Mouse (Mus musculus) liver, embryonic 13.5 days (tissue): ENCODE data around the gene Slc6a5. TPM values are rescaled to one million over a fixed set of nuclear protein-coding genes. Genes with fewer than 3 reads are reported as not detected.
A peak's percentile ranks its signal among the peaks of the same experiment; 100 is the strongest.
"Not testable (repeated sequence)": the region's sequence is repeated elsewhere in the genome, so short reads cannot be mapped to it uniquely, and the experiment has no call there.

ENCODE experiments used
- ATAC-seq: fragments of 200-750 bp; cut with Nextera tagmentation; 2 replicates; pipeline ENCODE4 v1.8.0; 2017; ENCODE audit warnings: low read depth, mild to moderate bottlenecking, moderate number of reproducible peaks, moderate library complexity
- DNase-seq: peaks from one replicate; pipeline ENCODE4 v3.0.0; 2022
- H3K27ac ChIP-seq: fragments of 300-500 bp; sonication (generic); 2 replicates; pipeline ENCODE4 v1.5.1; 2015; ENCODE audit warnings: moderate library complexity, mild to moderate bottlenecking, inconsistent platforms
- H3K27me3 ChIP-seq: fragments of 300-500 bp; sonication (generic); 2 replicates; pipeline ENCODE4 v1.6.1; 2015; ENCODE audit warnings: mild to moderate bottlenecking, inconsistent platforms
- H3K36me3 ChIP-seq: fragments of 300-500 bp; sonication (generic); 2 replicates; pipeline ENCODE4 v1.6.1; 2015; ENCODE audit warnings: mild to moderate bottlenecking, inconsistent platforms
- H3K4me1 ChIP-seq: fragments of 300-500 bp; sonication (generic); replicated peaks from 2 replicates; pipeline ENCODE4 v1.6.1; 2015; ENCODE audit warnings: inconsistent platforms
- H3K4me2 ChIP-seq: fragments of 300-500 bp; sonication (generic); 2 replicates; pipeline ENCODE4 v1.6.1; 2015; ENCODE audit warnings: inconsistent platforms, mild to moderate bottlenecking, moderate library complexity
- H3K4me3 ChIP-seq: fragments of 300-500 bp; sonication (generic); replicated peaks from 2 replicates; pipeline ENCODE4 v1.5.1; 2015; ENCODE audit warnings: mild to moderate bottlenecking, inconsistent platforms
- H3K9ac ChIP-seq: fragments of 300-500 bp; sonication (generic); 2 replicates; pipeline ENCODE4 v1.6.1; 2015; ENCODE audit warnings: mild to moderate bottlenecking, inconsistent platforms
- H3K9me3 ChIP-seq: fragments of 300-500 bp; sonication (generic); replicated peaks from 2 replicates; pipeline ENCODE4 v1.6.1; 2016; ENCODE audit warnings: inconsistent platforms
- WGBS: fragments of 180-500 bp; shearing (Covaris S2); methylation state at CpG from one replicate; pipeline ENCODE4 v1.1.7; 2015; ENCODE audit not compliant: insufficient replicate concordance; 5-methylcytosine and 5-hydroxymethylcytosine counted together
- polyA plus RNA-seq: library from polyadenylated mRNA; unstranded; fragments of >200 nt; fragmentation: Nextera tagmentation; extraction: Ambion mirVana; gene quantifications from 2 replicates; pipeline ENCODE4 v1.2.1, GENCODE M21; 2015

The Slc6a5 gene
- polyA plus RNA-seq, 1 experiment from 2014 or later = not detected

DNA sequence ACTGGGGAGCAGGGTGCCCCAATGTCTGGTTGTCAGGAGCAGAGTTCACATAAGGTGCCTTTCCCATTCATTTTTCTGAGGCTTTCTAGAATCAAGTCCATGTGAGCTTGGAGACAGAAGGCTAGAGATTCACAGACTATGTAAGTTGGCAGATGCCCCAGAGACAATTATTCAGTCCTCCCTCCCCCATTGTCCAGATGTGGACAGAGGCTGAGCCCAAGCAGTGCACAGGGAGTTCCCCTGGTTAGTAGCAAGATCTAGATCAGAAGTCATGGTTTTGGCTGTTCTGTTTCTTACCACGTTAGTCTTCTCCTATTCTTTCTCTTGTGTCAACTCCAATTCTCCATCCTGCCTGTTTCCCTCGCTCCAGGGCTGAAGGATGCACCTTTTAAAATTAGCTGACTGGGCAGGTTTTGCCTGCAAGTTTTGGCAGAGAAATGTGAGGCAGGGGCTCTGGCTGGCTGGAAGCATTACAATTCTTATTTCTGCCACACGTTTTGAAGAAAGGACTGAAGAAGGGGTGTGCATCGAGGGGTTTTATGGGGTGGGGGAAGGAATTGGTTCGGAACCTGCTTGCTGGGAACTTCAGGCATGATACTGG lies 3.9 kb downstream of the Slc6a5 start:
- no peak for ATAC-seq
- DNase-seq = no peak

DNA sequence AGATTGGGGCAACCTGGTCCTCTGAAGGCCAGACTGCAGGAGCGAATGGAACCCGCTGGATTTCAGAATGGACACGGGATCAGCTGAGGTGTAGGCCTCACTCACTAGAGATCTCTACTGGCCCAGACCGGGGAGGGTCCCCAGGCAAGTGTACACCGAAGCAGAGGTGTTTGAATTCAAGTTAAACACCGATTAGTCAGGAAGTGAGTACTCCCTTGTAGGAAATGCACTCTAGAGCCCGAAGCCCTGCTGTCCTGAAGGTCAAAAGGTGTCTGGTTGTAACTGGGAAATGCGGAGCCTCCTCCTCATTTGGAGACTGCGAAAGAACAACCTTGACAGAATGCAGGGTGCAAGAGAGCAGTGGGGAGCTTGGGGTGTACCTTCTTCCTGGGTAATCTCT lies 5.0 kb downstream of the Slc6a5 start:
- Histone ChIP-seq H3K9ac (no peak overlapping the region), H3K27ac (no peak overlapping the region), H3K36me3 (no peaks in the 10 kb centered on the region), H3K27me3 (peaks cover 84% of the 10 kb centered on the region), H3K9me3 (no peaks in the 10 kb centered on the region), H3K4me1 (no peaks in the 10 kb centered on the region), H3K4me3 (no peak overlapping the region), H3K4me2 (no peak overlapping the region)
- WGBS = 6% methylated on average over 9 of the region's 9 CpGs
- no peak for ATAC-seq
- DNase-seq = no peak

More for the DNA sequence above, 3.9 kb downstream of the Slc6a5 start:
- Histone ChIP-seq H3K36me3 (no peaks in the 10 kb centered on the region), H3K4me3 (no peak overlapping the region), H3K9me3 (no peaks in the 10 kb centered on the region), H3K9ac (no peak overlapping the region), H3K4me2 (no peak overlapping the region), H3K4me1 (no peaks in the 10 kb centered on the region), H3K27ac (no peak overlapping the region), H3K27me3 (peaks cover 95% of the 10 kb centered on the region)
- WGBS = 3% methylated on average over 5 of the region's 5 CpGs

DNA sequence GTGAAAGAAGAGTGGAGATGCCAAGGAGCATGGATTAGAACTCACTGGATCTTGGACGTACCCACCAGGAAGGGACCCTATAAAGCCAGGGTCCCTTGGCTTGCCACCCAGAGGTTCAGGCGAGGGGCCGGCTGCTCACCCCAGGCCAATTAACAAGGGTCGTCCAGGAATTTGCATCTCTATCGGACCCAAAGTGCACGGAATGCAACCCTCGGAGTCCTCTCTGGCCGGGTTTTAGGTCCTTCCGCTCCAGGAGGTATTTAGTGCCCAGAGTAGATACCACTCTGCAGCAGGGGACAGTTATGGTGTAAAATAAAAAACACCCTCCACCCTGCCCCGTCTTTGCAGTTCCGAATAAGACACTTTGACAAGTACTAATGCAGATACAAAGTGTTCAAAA lies 5.5 kb downstream of the Slc6a5 start:
- no peaks in the 10 kb centered on the region for H3K9me3 ChIP-seq
- DNase-seq = no peak
- WGBS = 5% methylated on average over 11 of the region's 11 CpGs
- peaks cover 79% of the 10 kb centered on the region for H3K27me3 ChIP-seq
- no peaks in the 10 kb centered on the region for H3K36me3 ChIP-seq
- no peak overlapping the region for H3K4me3 ChIP-seq
- no peak overlapping the region for H3K9ac ChIP-seq
- no peak overlapping the region for H3K27ac ChIP-seq
- H3K4me1 ChIP-seq = no peaks in the 10 kb centered on the region
- no peak overlapping the region for H3K4me2 ChIP-seq
- no peak for ATAC-seq

DNA sequence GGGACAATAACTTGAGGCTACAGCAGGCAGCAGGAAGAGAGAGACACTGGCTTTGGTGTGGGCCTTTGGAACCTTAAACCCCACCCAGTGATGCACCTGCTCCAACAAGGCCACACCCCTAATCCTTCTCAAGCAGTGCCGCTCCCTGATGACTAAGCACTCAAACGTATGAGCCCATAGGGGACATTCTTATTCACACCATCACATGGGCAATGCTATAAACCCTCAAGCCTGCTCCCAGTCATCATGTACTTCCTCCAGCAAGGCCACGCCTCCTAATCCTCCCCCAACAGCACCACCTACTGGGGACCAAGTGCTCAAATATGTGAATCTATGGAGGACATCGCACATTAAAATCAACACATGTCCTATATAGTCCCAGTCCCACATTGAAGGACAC lies 9.5 kb downstream of the Slc6a5 start:
- H3K4me2 ChIP-seq = no peak overlapping the region
- H3K27me3 ChIP-seq = peaks cover 38% of the 10 kb centered on the region
- no peak overlapping the region for H3K27ac ChIP-seq
- no peak overlapping the region for H3K4me3 ChIP-seq
- no peak for ATAC-seq
- no peaks in the 10 kb centered on the region for H3K9me3 ChIP-seq
- no peaks in the 10 kb centered on the region for H3K36me3 ChIP-seq
- WGBS = 71% methylated on average over 4 of the region's 4 CpGs
- H3K9ac ChIP-seq = no peak overlapping the region
- H3K4me1 ChIP-seq = no peaks in the 10 kb centered on the region
- DNase-seq = no peak

DNA sequence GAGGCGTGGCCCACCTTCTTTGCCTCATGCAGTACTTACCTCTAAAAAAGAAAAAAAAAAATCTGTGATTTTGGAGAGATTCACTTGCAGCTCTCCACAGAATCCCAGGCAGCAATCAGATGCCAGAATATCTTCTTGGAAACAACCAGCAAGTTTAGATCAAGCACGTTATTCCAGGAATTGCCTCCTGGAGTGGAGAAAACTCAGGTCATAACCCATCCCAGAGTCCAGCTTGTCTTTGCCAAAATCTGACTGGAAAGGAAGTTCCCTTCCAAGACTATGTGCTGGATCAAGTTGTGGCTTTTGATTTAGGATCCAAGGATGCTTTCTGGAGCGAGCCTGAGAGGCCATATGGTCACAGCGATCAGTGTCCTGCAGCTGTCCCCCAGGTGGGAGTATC lies 10.8 kb downstream of the Slc6a5 start:
- Histone ChIP-seq H3K27ac (no peak overlapping the region), H3K9me3 (no peaks in the 10 kb centered on the region), H3K36me3 (no peaks in the 10 kb centered on the region), H3K4me3 (no peak overlapping the region), H3K27me3 (peaks cover 26% of the 10 kb centered on the region), H3K4me2 (no peak overlapping the region), H3K9ac (no peak overlapping the region), H3K4me1 (no peaks in the 10 kb centered on the region)
- no peak for DNase-seq
- WGBS = 55% methylated on average over 4 of the region's 4 CpGs
- ATAC-seq = no peak

DNA sequence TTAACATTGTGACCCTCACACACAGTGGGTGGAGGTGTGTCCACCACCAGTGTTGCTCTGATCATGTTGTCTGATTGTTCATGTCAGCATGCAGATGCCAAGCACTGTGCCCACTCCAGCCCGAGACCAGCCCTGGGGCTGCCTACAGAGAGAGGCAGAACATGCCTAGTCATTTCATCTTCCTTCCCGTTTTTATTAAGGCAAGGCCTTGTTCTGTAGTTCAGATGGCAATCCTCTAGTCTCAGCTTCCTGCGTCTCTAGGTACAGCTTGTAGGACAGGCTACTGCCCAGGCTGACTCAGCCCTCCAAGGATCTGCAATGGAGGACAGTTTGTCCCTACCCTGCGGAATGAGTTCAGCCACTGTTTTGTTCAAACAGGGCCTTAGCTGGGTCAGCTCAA lies 13.0 kb downstream of the Slc6a5 start:
- ATAC-seq = no peak
- Histone ChIP-seq H3K9ac (no peak overlapping the region), H3K9me3 (no peaks in the 10 kb centered on the region), H3K4me2 (0 out of 2 replicates have a peak overlapping the region, but pooled peaks have one; percentile 4), H3K36me3 (no peaks in the 10 kb centered on the region), H3K4me3 (no peak overlapping the region), H3K27me3 (peaks cover 4% of the 10 kb centered on the region), H3K27ac (no peak overlapping the region), H3K4me1 (no peaks in the 10 kb centered on the region)
- 23% methylated on average over 4 of the region's 4 CpGs for WGBS
- no peak for DNase-seq

DNA sequence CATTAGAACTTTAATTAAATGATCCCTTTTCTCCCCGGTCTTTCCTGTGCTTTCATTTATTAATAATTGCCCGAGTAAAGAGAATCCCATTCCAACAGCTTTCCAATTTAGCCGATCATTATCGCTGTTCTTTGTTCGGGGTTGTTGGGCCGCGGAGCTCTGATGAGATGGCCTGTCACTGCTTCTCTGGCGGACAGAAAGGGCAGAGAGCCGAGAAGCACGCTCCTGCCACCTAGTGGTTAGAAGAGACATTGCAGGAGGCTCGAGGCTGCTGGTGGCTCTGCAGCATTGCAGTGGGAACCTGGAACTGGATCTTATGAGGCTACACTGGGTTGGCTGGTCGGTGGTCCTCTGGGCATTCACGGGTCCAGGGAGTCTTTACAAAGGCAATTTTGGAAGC lies 13.4 kb downstream of the Slc6a5 start:
- Histone ChIP-seq H3K36me3 (no peaks in the 10 kb centered on the region), H3K9me3 (no peaks in the 10 kb centered on the region), H3K27ac (no peak overlapping the region), H3K27me3 (no peaks in the 10 kb centered on the region), H3K4me1 (no peaks in the 10 kb centered on the region), H3K4me2 (0 out of 2 replicates have a peak overlapping the region, but pooled peaks have one; percentile 4), H3K9ac (no peak overlapping the region), H3K4me3 (no peak overlapping the region)
- WGBS = under 1% methylated on average over 13 of the region's 13 CpGs
- ATAC-seq = no peak
- DNase-seq = peak; percentile 24

DNA sequence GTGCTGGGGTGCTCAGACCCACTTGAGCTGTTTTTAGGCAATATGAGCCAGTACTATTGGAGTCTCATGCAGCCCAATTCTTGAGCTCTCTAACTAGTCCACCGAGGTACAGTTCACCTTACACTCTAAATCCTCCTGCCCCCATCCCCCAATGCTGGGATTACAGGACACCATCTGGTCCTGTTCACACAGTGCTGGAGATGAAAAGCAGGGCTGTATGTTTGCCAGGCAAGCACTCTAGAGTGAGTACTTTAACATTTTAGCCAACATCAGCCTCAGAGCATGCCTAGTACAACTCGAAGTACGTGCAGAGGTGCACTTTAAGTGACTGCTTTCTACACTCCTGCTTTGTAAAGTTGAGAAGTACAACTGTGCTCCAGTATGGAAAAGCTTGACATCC lies 18.6 kb downstream of the Slc6a5 start:
- no peaks in the 10 kb centered on the region for H3K36me3 ChIP-seq
- no peak overlapping the region for H3K4me2 ChIP-seq
- H3K4me1 ChIP-seq = no peaks in the 10 kb centered on the region
- H3K27me3 ChIP-seq = no peaks in the 10 kb centered on the region
- H3K27ac ChIP-seq = no peak overlapping the region
- no peak for ATAC-seq
- DNase-seq = no peak
- no peaks in the 10 kb centered on the region for H3K9me3 ChIP-seq
- 41% methylated on average over 3 of the region's 3 CpGs for WGBS
- H3K9ac ChIP-seq = no peak overlapping the region
- H3K4me3 ChIP-seq = no peak overlapping the region

DNA sequence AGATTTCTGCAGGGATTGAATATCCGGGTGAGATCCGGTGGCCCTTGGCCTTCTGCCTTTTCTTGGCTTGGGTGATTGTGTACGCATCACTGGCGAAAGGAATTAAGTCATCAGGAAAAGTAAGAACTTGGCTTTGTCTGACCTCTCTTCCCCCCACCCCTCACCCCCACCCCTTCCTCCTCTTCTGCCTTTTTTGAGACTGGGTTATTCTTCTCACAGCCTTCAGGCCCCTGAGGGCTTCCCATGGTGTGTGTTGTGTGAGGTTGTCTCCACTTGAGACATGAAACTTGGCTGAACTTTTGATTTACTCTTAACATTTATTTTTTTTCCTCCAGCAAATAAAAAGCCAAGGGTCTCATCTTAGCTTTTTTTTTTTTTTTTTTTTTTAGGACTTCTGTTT lies 20.1 kb downstream of the Slc6a5 start:
- DNase-seq (no peak), ATAC-seq (no peak)
- no peaks in the 10 kb centered on the region for H3K27me3 ChIP-seq
- no peaks in the 10 kb centered on the region for H3K36me3 ChIP-seq
- H3K9me3 ChIP-seq = no peaks in the 10 kb centered on the region
- no peak overlapping the region for H3K9ac ChIP-seq
- H3K27ac ChIP-seq = no peak overlapping the region
- no peak overlapping the region for H3K4me2 ChIP-seq
- H3K4me1 ChIP-seq = no peaks in the 10 kb centered on the region
- WGBS = 58% methylated on average over 4 of the region's 4 CpGs
- no peak overlapping the region for H3K4me3 ChIP-seq

DNA sequence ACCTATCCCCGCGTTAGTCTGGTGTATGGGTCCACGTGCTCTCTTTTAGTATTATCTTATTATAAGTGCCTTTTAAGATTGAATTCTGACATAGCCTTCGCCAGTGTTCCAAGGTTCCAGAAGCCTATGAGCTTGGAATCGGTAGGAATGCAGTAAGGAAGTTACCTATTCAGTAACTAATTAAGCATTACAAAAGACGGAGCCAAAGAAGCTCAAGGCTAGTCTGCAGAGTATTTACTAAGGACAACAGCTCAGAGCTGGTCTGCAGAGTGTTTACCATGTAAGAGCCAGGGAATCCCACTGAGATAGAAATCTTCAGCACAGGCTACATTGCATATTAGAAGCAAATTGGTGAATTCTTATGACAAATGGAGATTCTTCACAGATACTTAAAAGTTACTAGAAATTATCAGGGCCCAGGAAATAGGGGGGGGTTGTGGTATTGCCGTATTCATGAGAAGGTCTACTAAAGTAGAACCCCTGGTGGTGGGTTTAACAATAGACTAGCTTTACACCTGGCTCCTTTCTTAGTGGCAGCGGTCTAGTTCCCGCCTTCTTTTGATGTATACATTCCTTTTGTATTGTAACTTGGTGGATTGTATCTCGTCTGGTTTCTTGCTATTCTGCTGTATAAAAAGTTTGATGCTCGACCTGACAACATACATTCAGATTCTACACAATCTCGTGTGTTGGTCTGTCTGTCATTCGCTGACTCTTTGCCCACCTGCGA lies 23.6 kb downstream of the Slc6a5 start:
- not testable (repeated sequence) for H3K9ac ChIP-seq, H3K9me3 ChIP-seq, H3K27me3 ChIP-seq, H3K4me3 ChIP-seq, ATAC-seq, H3K27ac ChIP-seq, H3K4me2 ChIP-seq, H3K36me3 ChIP-seq, DNase-seq, H3K4me1 ChIP-seq
- 64% methylated on average over 14 of the region's 14 CpGs for WGBS

DNA sequence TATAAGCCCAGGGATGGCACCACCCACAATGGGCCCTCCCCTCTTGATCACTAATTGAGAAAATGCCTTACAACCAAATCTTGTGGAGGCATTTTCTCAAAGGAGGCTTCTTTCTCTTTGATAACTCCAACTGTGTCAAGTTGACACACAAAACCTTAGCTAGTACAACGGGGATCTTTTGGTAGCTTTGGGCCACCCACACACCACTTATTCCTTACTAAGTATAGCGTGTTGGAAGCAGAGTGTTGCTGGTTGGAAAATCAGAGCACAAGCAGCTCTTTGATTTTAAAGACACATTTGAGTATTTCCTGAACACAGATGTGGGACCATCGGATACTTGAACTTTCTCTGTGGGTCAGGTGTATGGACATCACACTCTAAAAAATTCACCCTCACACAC lies 26.9 kb downstream of the Slc6a5 start:
- Histone ChIP-seq H3K4me2 (no peak overlapping the region), H3K36me3 (no peaks in the 10 kb centered on the region), H3K4me1 (no peaks in the 10 kb centered on the region), H3K27ac (no peak overlapping the region), H3K9ac (no peak overlapping the region), H3K9me3 (no peaks in the 10 kb centered on the region), H3K27me3 (no peaks in the 10 kb centered on the region), H3K4me3 (no peak overlapping the region)
- ATAC-seq = no peak
- no peak for DNase-seq
- 66% methylated on average over 3 of the region's 3 CpGs for WGBS

DNA sequence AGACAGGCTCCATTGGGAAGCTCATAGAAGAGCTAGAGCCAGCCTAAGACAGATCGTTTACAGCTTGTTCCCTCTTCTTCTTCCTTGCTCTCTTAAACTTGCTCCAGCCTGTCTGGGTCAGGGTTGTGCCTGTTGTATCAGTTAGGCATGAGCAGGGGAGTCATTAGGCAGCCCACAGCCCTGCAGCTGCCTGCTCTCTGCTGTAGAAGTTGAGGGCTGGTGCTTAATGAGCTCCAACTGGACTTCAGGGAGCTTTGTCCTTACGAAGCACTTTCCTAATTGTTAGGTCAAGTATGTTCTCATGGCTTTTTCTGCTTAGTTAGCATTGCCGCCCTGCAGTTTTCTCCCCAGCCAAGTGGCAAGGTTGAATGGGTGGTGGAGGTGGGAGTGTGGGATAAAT lies 32.1 kb downstream of the Slc6a5 start:
- DNase-seq = no peak
- Histone ChIP-seq H3K4me2 (no peak overlapping the region), H3K27me3 (no peaks in the 10 kb centered on the region), H3K27ac (no peak overlapping the region), H3K9me3 (no peaks in the 10 kb centered on the region), H3K4me1 (no peaks in the 10 kb centered on the region), H3K9ac (no peak overlapping the region), H3K4me3 (no peak overlapping the region), H3K36me3 (no peaks in the 10 kb centered on the region)
- ATAC-seq = no peak
- 50% methylated on average over 3 of the region's 3 CpGs for WGBS
